Mouse (Mus musculus): ENCODE data around the gene Rhbdd1. TPM values are rescaled to one million over a fixed set of nuclear protein-coding genes. Genes with fewer than 3 reads are reported as not detected.

The Rhbdd1 gene
- total and polyA plus RNA-seq, 3 experiments = 7.5 to 10.4 TPM; not detected in 1

- H3K27me3 ChIP-seq (ENCODE audit: control insufficient read depth in 1 of 2, insufficient read depth in 2 of 2, low read length in 2 of 2) = no peaks in the 10 kb centered on the region
- DNase-seq (ENCODE audit: low read depth, low spot score) = no peak
- H3K79me2 ChIP-seq (ENCODE audit: control insufficient read depth, insufficient read depth, low read length, poor library complexity) = no peaks in the 10 kb centered on the region
- no peak overlapping the region for H3K4me3 ChIP-seq (ENCODE audit: control insufficient read depth in 1 of 2, insufficient read depth in 1 of 2, low read depth in 2 of 2, low read length in 2 of 2)
- no peak overlapping the region for H3K9ac ChIP-seq (ENCODE audit: control insufficient read depth, low read depth, low read length, poor library complexity, severe bottlenecking)
- H3K9me3 ChIP-seq (replicated peaks; ENCODE audit: insufficient read depth, low read length) = no peaks in the 10 kb centered on the region
- H3K27ac ChIP-seq (ENCODE audit: control insufficient read depth, low read depth, low read length) = no peak overlapping the region
- 0 out of 4 replicates have a peak, but pooled peaks cover 0 to 2% of the 10 kb centered on the region in 2 experiments for H3K4me1 ChIP-seq (ENCODE audit: control insufficient read depth in 1 of 2, insufficient read depth in 2 of 2, low read length in 2 of 2)
- no peak for TF ChIP-seq ZNF384 (IDR thresholded peaks at IDR 0.05; ENCODE audit: low read depth, low read length)
- no peak for TF ChIP-seq ZC3H11A (IDR thresholded peaks at IDR 0.05; ENCODE audit: low read depth, low read length)
- no peak for TF ChIP-seq ZMIZ1 (IDR thresholded peaks at IDR 0.05; ENCODE audit: low read depth, low read length)
- TF ChIP-seq MXI1 (IDR thresholded peaks at IDR 0.05; ENCODE audit: low read depth, low read length) = no peak
- no peak for TF ChIP-seq POLR2AphosphoS5 (IDR thresholded peaks at IDR 0.05; ENCODE audit: borderline replicate concordance, low read depth, low read length)
- TF ChIP-seq MAZ (IDR thresholded peaks at IDR 0.05; ENCODE audit: low read depth, low read length) = no peak
- H3K36me3 ChIP-seq (ENCODE audit: control insufficient read depth in 1 of 2, insufficient read depth in 2 of 2, low read length in 2 of 2) = no peaks in the 10 kb centered on the region
Observed at GRCm38 (mm10) chr1:82364047-82364446, 47.8 kb downstream of the Rhbdd1 start.

DNA sequence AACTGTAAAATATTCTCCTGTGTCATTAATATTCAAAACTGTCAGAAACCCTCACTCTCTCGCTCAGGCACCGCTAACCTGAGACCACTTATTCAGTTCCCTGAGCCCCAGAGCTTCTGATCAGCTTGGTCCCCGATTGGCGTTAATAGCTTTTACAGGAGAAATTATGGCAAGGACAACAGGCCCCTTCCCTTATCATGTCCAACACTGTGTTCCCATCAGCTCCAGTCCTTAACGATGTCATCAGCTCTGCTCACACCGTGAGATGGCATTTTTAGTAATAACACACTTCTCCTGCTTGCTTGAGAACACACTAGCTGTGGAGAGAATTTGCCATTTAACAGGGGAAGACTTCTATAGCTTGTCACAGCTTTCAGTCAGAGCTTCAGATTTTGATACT lies 48.2 kb downstream of the Rhbdd1 start:
- H3K9me3 ChIP-seq (replicated peaks; ENCODE audit: insufficient read depth, low read length) = no peaks in the 10 kb centered on the region
- DNase-seq (ENCODE audit: low read depth, low spot score) = no peak
- no peaks in the 10 kb centered on the region for H3K79me2 ChIP-seq (ENCODE audit: control insufficient read depth, insufficient read depth, low read length, poor library complexity)
- H3K4me3 ChIP-seq (ENCODE audit: control insufficient read depth in 1 of 2, insufficient read depth in 1 of 2, low read depth in 2 of 2, low read length in 2 of 2) = no peak overlapping the region
- H3K36me3 ChIP-seq (ENCODE audit: control insufficient read depth in 1 of 2, insufficient read depth in 2 of 2, low read length in 2 of 2) = no peaks in the 10 kb centered on the region
- H3K4me1 ChIP-seq (ENCODE audit: control insufficient read depth in 1 of 2, insufficient read depth in 2 of 2, low read length in 2 of 2) = 0 out of 4 replicates have a peak, but pooled peaks cover 0 to 2% of the 10 kb centered on the region in 2 experiments
- no peak overlapping the region for H3K9ac ChIP-seq (ENCODE audit: control insufficient read depth, low read depth, low read length, poor library complexity, severe bottlenecking)
- no peaks in the 10 kb centered on the region for H3K27me3 ChIP-seq (ENCODE audit: control insufficient read depth in 1 of 2, insufficient read depth in 2 of 2, low read length in 2 of 2)
- TF ChIP-seq MYB (IDR thresholded peaks at IDR 0.05; ENCODE audit: low read depth, low read length) (no peak), KAT2A (conservative IDR thresholded peaks at IDR 0.05; ENCODE audit: low read depth, low read length) (no peak), TCF12 (IDR thresholded peaks at IDR 0.05; ENCODE audit: low read depth, low read length) (no peak), MYC (IDR thresholded peaks at IDR 0.05; ENCODE audit: low read depth, low read length) (no peak), CHD1 (IDR thresholded peaks at IDR 0.05; ENCODE audit: low read depth, low read length) (no peak), MEF2A (IDR thresholded peaks at IDR 0.05; ENCODE audit: extremely low read depth, insufficient replicate concordance, low read depth, low read length, poor library complexity, severe bottlenecking) (no peak)
- no peak overlapping the region for H3K27ac ChIP-seq (ENCODE audit: control insufficient read depth, low read depth, low read length)

GRCm38 (mm10) chr1:82371636-82372428 lies 55.6 kb downstream of the Rhbdd1 start:
- H3K27ac ChIP-seq (ENCODE audit: control insufficient read depth, low read depth, low read length) = no peak overlapping the region
- TF ChIP-seq MAFK (IDR thresholded peaks at IDR 0.05; ENCODE audit: borderline replicate concordance, low read depth, low read length) (no peak), UBTF (IDR thresholded peaks at IDR 0.05; ENCODE audit: borderline replicate concordance, insufficient read depth, low read depth, low read length) (no peak), MYC (IDR thresholded peaks at IDR 0.05; ENCODE audit: low read depth, low read length) (no peak), RAD21 (IDR thresholded peaks at IDR 0.05; ENCODE audit: low read depth, low read length) (no peak), MEF2A (IDR thresholded peaks at IDR 0.05; ENCODE audit: extremely low read depth, insufficient replicate concordance, low read depth, low read length, poor library complexity, severe bottlenecking) (no peak), USF2 (IDR thresholded peaks at IDR 0.05; ENCODE audit: borderline replicate concordance in 1 of 2, insufficient read depth in 1 of 2, low read depth in 1 of 2, low read length in 2 of 2) (no peak), ZMIZ1 (IDR thresholded peaks at IDR 0.05; ENCODE audit: low read depth, low read length) (no peak), SMC3 (IDR thresholded peaks at IDR 0.05; ENCODE audit: low read depth, low read length) (no peak), EP300 (IDR thresholded peaks at IDR 0.05; ENCODE audit: low read depth in 1 of 2, low read length in 2 of 2) (no peak), RCOR1 (IDR thresholded peaks at IDR 0.05; ENCODE audit: low read depth, low read length) (no peak), BHLHE40 (IDR thresholded peaks at IDR 0.05; ENCODE audit: borderline replicate concordance, low read depth, low read length) (no peak), POLR2AphosphoS5 (IDR thresholded peaks at IDR 0.05; ENCODE audit: borderline replicate concordance, low read depth, low read length) (no peak), NRF1 (IDR thresholded peaks at IDR 0.05; ENCODE audit: insufficient read depth, low read depth, low read length, poor library complexity, severe bottlenecking) (no peak), USF1 (IDR thresholded peaks at IDR 0.05; ENCODE audit: low read depth, low read length) (no peak)

More at GRCm38 (mm10) chr1:82371636-82372428, 55.6 kb downstream of the Rhbdd1 start:
- peaks cover 0 to 14% of the 10 kb centered on the region in 2 experiments; a peak in 2 of 4 replicates for H3K4me1 ChIP-seq (ENCODE audit: control insufficient read depth in 1 of 2, insufficient read depth in 2 of 2, low read length in 2 of 2)
- no peak overlapping the region for H3K4me3 ChIP-seq (ENCODE audit: control insufficient read depth in 1 of 2, insufficient read depth in 1 of 2, low read depth in 2 of 2, low read length in 2 of 2)
- no peaks in the 10 kb centered on the region for H3K9me3 ChIP-seq (replicated peaks; ENCODE audit: insufficient read depth, low read length)
- no peak for DNase-seq (ENCODE audit: low read depth, low spot score)
- no peaks in the 10 kb centered on the region for H3K79me2 ChIP-seq (ENCODE audit: control insufficient read depth, insufficient read depth, low read length, poor library complexity)
- no peak overlapping the region for H3K9ac ChIP-seq (ENCODE audit: control insufficient read depth, low read depth, low read length, poor library complexity, severe bottlenecking)
- peaks cover 3 to 9% of the 10 kb centered on the region in 2 experiments; a peak in 3 of 4 replicates for H3K36me3 ChIP-seq (ENCODE audit: control insufficient read depth in 1 of 2, insufficient read depth in 2 of 2, low read length in 2 of 2)
- H3K27me3 ChIP-seq (ENCODE audit: control insufficient read depth in 1 of 2, insufficient read depth in 2 of 2, low read length in 2 of 2) = no peaks in the 10 kb centered on the region

Measured in MEL (cell line).